16 mouse cellular contexts compared by ENCODE assay signal in genomic region chr2:13760366-13760765, GRCm38 (mm10). TPM values are rescaled to one million over a fixed set of nuclear protein-coding genes. Genes with fewer than 3 reads are reported as not detected.
"Had no signal": no experiment of that assay in that cellular context is flagged by ENCODE, and none has a peak within 500 bp of the region (broad histone marks: within the 10 kb centered on the region; RNA-seq: fewer than 3 reads in every experiment).

No protein-coding gene starts in this region.

- DNase-seq: kidney, adult 11 months; kidney, postnatal 14 days; layer of hippocampus, adult 9-11 months; layer of hippocampus, postnatal 36 days; liver; liver, embryonic 13.5 days; liver, postnatal 0 days; lung, postnatal 14 days; right cerebral cortex, adult 18-20 months; right cerebral cortex, postnatal 25 days had no signal

- H3K9me3 ChIP-seq: kidney, embryonic 15.5 days; limb, embryonic 12.5 days; liver, embryonic 13.5 days; lung, embryonic 15.5 days; midbrain, embryonic 12.5 days; neural tube, embryonic 15.5 days had no signal

- H3K9ac ChIP-seq: kidney, embryonic 15.5 days; limb, embryonic 12.5 days; liver, embryonic 13.5 days; liver, postnatal 0 days; lung, embryonic 15.5 days; midbrain, embryonic 12.5 days; neural tube, embryonic 15.5 days had no signal

- H3K4me1 ChIP-seq: kidney, embryonic 15.5 days; limb, embryonic 12.5 days; liver, embryonic 13.5 days; lung, embryonic 15.5 days; midbrain, embryonic 12.5 days; neural tube, embryonic 15.5 days had no signal

- H3K4me3 ChIP-seq: kidney, embryonic 15.5 days; limb, embryonic 12.5 days; liver, embryonic 13.5 days; lung, embryonic 15.5 days; midbrain, embryonic 12.5 days; neural tube, embryonic 15.5 days had no signal

- ATAC-seq: liver, postnatal 0 days had no signal

- H3K36me3 ChIP-seq: kidney, embryonic 15.5 days; limb, embryonic 12.5 days; liver, embryonic 13.5 days; lung, embryonic 15.5 days; midbrain, embryonic 12.5 days; neural tube, embryonic 15.5 days had no signal

- H3K4me2 ChIP-seq: kidney, embryonic 15.5 days; limb, embryonic 12.5 days; liver, embryonic 13.5 days; lung, embryonic 15.5 days; midbrain, embryonic 12.5 days; neural tube, embryonic 15.5 days had no signal

- H3K27ac ChIP-seq: kidney, embryonic 15.5 days; limb, embryonic 12.5 days; liver, embryonic 13.5 days; lung, embryonic 15.5 days; macrophage; midbrain, embryonic 12.5 days; neural tube, embryonic 15.5 days had no signal

- H3K27me3 ChIP-seq: kidney, embryonic 15.5 days; limb, embryonic 12.5 days; liver, embryonic 13.5 days; lung, embryonic 15.5 days; midbrain, embryonic 12.5 days; neural tube, embryonic 15.5 days had no signal

RNA-seq across cellular contexts. Expression of gene St8sia6, which starts 33.5 kb away (rescaled TPM):
- polyA plus RNA-seq: liver, embryonic 13.5 days had no signal
